Mouse (Mus musculus): ENCODE results near the gene Nr6a1. TPM values are rescaled to one million over a fixed set of nuclear protein-coding genes. Genes with fewer than 3 reads are reported as not detected.

Gene Nr6a1
- polyA plus RNA-seq, 1 experiment = 4.2 TPM

GRCm38 (mm10) chr2:38829521-38829920 lies 98.0 kb downstream of the Nr6a1 start:
- Histone ChIP-seq H3K27me3 (ENCODE audit: control insufficient read depth, insufficient read depth, low read length) (no peaks in the 10 kb centered on the region), H3K4me3 (ENCODE audit: control insufficient read depth, insufficient read depth, low read length) (no peak overlapping the region), H3K27ac (ENCODE audit: control insufficient read depth, insufficient read depth, low read length) (no peak overlapping the region), H3K36me3 (ENCODE audit: control insufficient read depth, insufficient read depth, low read length) (no peaks in the 10 kb centered on the region), H3K4me1 (replicated peaks; ENCODE audit: control insufficient read depth, insufficient read depth, low read length) (no peaks in the 10 kb centered on the region)
- no peak for DNase-seq
- WGBS = 90% methylated on average over 1 of the region's 1 CpGs
- TF ChIP-seq CTCF (IDR thresholded peaks at IDR 0.05; ENCODE audit: borderline replicate concordance, control insufficient read depth, extremely low read depth, insufficient read depth, low read length, poor library complexity) (no peak), POLR2A (IDR thresholded peaks at IDR 0.05; ENCODE audit: control insufficient read depth, extremely low read depth, insufficient read depth, low read length, poor library complexity) (no peak)

DNA sequence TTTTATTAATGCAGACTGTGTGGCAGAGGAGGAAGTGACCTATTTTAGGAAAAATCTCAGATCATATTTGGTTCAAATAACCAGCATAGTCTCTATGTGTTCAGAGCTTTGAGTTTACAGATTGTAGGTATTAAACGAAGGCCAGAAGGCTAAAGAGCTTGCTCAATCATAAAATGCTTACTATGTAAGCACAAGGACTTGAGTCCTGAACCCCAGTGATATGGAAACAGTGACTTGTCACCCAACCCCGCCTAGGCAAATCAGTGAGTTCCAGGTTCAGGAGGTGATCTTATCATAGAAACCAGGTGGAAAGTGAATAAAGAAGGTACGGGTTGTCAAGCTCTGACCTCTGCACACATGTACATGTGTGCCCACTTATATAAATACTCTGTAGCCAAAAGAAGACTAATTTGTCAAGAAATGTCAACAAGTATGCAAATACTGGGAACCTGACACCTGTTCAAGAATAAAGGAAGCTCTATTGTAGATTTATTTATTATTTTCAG lies 99.6 kb downstream of the Nr6a1 start:
- peaks cover 2% of the 10 kb centered on the region; the same call in 1 of the 2 replicates for H3K4me1 ChIP-seq (replicated peaks; ENCODE audit: control insufficient read depth, insufficient read depth, low read length)
- WGBS = 87% methylated on average over 3 of the region's 3 CpGs
- no peak overlapping the region for H3K27ac ChIP-seq (ENCODE audit: control insufficient read depth, insufficient read depth, low read length)
- H3K4me3 ChIP-seq (ENCODE audit: control insufficient read depth, insufficient read depth, low read length) = no peak overlapping the region
- no peak for DNase-seq
- no peaks in the 10 kb centered on the region for H3K36me3 ChIP-seq (ENCODE audit: control insufficient read depth, insufficient read depth, low read length)
- TF ChIP-seq POLR2A (IDR thresholded peaks at IDR 0.05; ENCODE audit: control insufficient read depth, extremely low read depth, insufficient read depth, low read length, poor library complexity) = no peak
- TF ChIP-seq CTCF (IDR thresholded peaks at IDR 0.05; ENCODE audit: borderline replicate concordance, control insufficient read depth, extremely low read depth, insufficient read depth, low read length, poor library complexity) = no peak
- H3K27me3 ChIP-seq (ENCODE audit: control insufficient read depth, insufficient read depth, low read length) = no peaks in the 10 kb centered on the region

GRCm38 (mm10) chr2:38826189-38826588 lies 101.3 kb downstream of the Nr6a1 start:
- no peaks in the 10 kb centered on the region for H3K36me3 ChIP-seq (ENCODE audit: control insufficient read depth, insufficient read depth, low read length)
- peaks cover 3% of the 10 kb centered on the region; the same call in 1 of the 2 replicates for H3K4me1 ChIP-seq (replicated peaks; ENCODE audit: control insufficient read depth, insufficient read depth, low read length)
- TF ChIP-seq POLR2A (IDR thresholded peaks at IDR 0.05; ENCODE audit: control insufficient read depth, extremely low read depth, insufficient read depth, low read length, poor library complexity) = no peak
- no peak for TF ChIP-seq CTCF (IDR thresholded peaks at IDR 0.05; ENCODE audit: borderline replicate concordance, control insufficient read depth, extremely low read depth, insufficient read depth, low read length, poor library complexity)
- H3K27ac ChIP-seq (ENCODE audit: control insufficient read depth, insufficient read depth, low read length) = no peak overlapping the region
- no peak overlapping the region for H3K4me3 ChIP-seq (ENCODE audit: control insufficient read depth, insufficient read depth, low read length)
- DNase-seq = no peak
- no peaks in the 10 kb centered on the region for H3K27me3 ChIP-seq (ENCODE audit: control insufficient read depth, insufficient read depth, low read length)

DNA sequence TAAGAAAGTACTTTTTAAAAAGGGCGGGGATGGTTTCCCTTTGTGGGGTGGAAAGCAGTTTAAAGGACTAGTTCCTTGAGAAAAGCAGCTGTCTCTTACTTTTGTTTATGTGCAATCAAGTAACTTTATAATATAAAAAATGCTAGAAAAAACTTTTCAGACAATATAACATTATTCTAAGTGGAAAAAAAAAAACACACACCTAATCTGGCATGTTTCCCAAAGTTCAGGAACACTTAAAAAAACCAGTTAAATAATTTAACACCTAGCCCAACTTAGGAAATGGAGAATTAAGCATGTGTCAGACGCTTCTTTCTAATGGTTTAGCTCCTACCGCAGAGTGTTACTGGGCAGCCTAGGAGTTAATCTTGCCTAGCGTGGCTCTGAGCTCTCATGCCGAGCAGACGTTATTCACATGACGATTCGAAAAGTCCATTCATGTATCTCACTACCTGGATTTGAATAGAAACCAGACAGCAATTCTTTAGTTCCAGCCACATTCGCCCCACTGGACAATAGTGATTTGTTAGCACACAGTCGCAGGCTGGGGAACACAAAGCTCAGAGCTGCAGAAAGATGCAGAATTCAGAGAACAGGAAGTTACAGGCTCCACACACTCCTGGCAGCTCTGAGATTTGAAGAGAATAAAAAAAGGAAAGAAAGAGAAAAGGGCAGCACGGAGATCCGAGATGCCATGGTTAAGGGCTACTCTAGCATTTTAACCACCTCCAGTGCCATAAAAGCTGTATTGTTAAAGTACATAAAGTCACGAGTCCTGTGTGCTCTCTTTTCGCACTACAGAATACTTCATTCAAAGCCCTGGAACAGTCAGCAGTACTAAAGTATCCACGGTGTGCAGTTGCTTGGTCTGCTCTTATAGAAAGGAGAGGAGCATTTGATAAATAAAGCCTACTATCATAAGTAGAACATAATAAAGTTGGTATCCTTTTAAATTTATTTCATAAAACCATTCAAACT lies 102.4 kb downstream of the Nr6a1 start:
- 3% methylated on average over 15 of the region's 15 CpGs for WGBS
- no peaks in the 10 kb centered on the region for H3K27me3 ChIP-seq (ENCODE audit: control insufficient read depth, insufficient read depth, low read length)
- peak; percentile 25 for DNase-seq
- H3K36me3 ChIP-seq (ENCODE audit: control insufficient read depth, insufficient read depth, low read length) = no peaks in the 10 kb centered on the region
- 0 out of 2 replicates have a peak overlapping the region, but pooled peaks have one; percentile 2 for H3K4me3 ChIP-seq (ENCODE audit: control insufficient read depth, insufficient read depth, low read length)
- TF ChIP-seq POLR2A (IDR thresholded peaks at IDR 0.05; ENCODE audit: control insufficient read depth, extremely low read depth, insufficient read depth, low read length, poor library complexity) (no peak), CTCF (IDR thresholded peaks at IDR 0.05; ENCODE audit: borderline replicate concordance, control insufficient read depth, extremely low read depth, insufficient read depth, low read length, poor library complexity) (no peak)
- H3K4me1 ChIP-seq (replicated peaks; ENCODE audit: control insufficient read depth, insufficient read depth, low read length) = peaks cover 3% of the 10 kb centered on the region; the same call in 1 of the 2 replicates
- peak overlapping the region; percentile 3; the same call in 1 of the 2 replicates for H3K27ac ChIP-seq (ENCODE audit: control insufficient read depth, insufficient read depth, low read length)

DNA sequence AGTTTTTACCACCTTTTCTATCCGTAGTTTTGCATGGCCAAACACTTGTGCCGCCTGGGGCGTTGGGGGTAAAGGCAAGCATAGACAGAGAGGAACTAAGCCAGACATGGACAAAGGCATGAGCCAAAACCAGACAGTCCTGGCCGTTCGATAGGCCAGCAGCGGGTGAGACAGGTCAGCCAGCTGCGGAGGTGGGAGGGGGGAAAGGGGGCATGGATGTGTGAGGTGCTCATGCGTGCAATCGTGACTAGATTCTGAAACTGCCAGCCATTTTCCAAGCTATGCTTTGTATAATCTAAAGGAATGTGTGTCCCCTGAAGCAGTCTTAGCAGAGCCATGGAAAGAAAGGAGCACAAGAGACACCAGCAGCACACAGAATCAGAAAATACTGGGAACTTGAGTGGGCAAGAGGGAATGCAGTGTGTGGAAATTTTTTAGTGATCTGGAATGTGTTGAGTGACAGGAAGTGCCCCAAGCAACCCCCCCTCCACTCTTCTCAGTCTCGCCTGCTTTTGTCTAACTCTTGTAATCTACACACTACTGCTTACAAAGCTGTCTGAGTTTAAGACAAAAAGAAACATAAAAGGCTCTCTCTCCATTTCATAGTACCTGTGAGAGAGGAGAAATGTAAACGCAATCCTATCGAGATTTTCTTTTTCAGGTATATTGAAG lies 103.4 kb downstream of the Nr6a1 start:
- 1% methylated on average over 12 of the region's 12 CpGs for WGBS

DNA sequence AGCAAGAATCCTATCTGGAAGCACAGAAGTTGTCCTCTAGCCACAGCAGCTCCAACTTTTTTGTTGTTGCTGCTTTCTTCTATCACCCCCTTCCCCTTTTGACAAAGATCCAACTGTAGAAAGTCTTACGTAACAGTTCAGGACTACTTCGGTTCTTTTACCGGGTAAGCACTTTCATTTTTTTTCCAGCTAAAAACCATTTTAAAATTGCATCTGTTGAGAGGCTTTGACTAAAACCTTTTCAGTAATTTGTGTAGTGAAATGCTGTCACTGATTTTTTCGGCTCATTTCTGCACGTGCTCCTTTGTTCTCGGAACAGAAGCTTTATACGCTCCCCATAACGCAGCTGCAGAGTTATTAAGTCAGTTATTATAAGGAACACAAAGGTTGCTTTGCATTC lies 104.1 kb downstream of the Nr6a1 start:
- peak; percentile 7 for DNase-seq
- peak overlapping the region; percentile 10; the same call in 1 of the 2 replicates for H3K4me3 ChIP-seq (ENCODE audit: control insufficient read depth, insufficient read depth, low read length)
- no peaks in the 10 kb centered on the region for H3K36me3 ChIP-seq (ENCODE audit: control insufficient read depth, insufficient read depth, low read length)
- peaks cover 3% of the 10 kb centered on the region; the same call in 1 of the 2 replicates for H3K4me1 ChIP-seq (replicated peaks; ENCODE audit: control insufficient read depth, insufficient read depth, low read length)
- no peaks in the 10 kb centered on the region for H3K27me3 ChIP-seq (ENCODE audit: control insufficient read depth, insufficient read depth, low read length)
- 1% methylated on average over 8 of the region's 8 CpGs for WGBS
- no peak for TF ChIP-seq CTCF (IDR thresholded peaks at IDR 0.05; ENCODE audit: borderline replicate concordance, control insufficient read depth, extremely low read depth, insufficient read depth, low read length, poor library complexity)
- no peak for TF ChIP-seq POLR2A (IDR thresholded peaks at IDR 0.05; ENCODE audit: control insufficient read depth, extremely low read depth, insufficient read depth, low read length, poor library complexity)
- H3K27ac ChIP-seq (ENCODE audit: control insufficient read depth, insufficient read depth, low read length) = peak overlapping the region; percentile 58; the same call in 1 of the 2 replicates

More for the DNA sequence above, 103.4 kb downstream of the Nr6a1 start:
- no peak for TF ChIP-seq CTCF (IDR thresholded peaks at IDR 0.05; ENCODE audit: borderline replicate concordance, control insufficient read depth, extremely low read depth, insufficient read depth, low read length, poor library complexity)
- no peak for TF ChIP-seq POLR2A (IDR thresholded peaks at IDR 0.05; ENCODE audit: control insufficient read depth, extremely low read depth, insufficient read depth, low read length, poor library complexity)
- no peaks in the 10 kb centered on the region for H3K27me3 ChIP-seq (ENCODE audit: control insufficient read depth, insufficient read depth, low read length)
- H3K27ac ChIP-seq (ENCODE audit: control insufficient read depth, insufficient read depth, low read length) = peak overlapping the region; percentile 85
- peak; percentile 61 for DNase-seq
- peak overlapping the region; percentile 81 for H3K4me3 ChIP-seq (ENCODE audit: control insufficient read depth, insufficient read depth, low read length)
- H3K36me3 ChIP-seq (ENCODE audit: control insufficient read depth, insufficient read depth, low read length) = no peaks in the 10 kb centered on the region
- H3K4me1 ChIP-seq (replicated peaks; ENCODE audit: control insufficient read depth, insufficient read depth, low read length) = peaks cover 3% of the 10 kb centered on the region; the same call in 1 of the 2 replicates
